Mouse (Mus musculus) megakaryocyte-erythroid progenitor cell, adult 5-6 weeks (primary cell): ENCODE results near the gene Ankrd55. TPM values are rescaled to one million over a fixed set of nuclear protein-coding genes. Genes with fewer than 3 reads are reported as not detected.

Experiments used
- ATAC-seq: replicated peaks from 2 replicates; pipeline ENCODE4 v1.8.0; 2016; ENCODE audit warnings: mild to moderate bottlenecking, inconsistent platforms; ENCODE audit not compliant: severe bottlenecking, poor library complexity, low FRiP score, low TSS enrichment
- total RNA-seq, 2 experiments: library from RNA; stranded (forward) in 1 of 2; stranded (reverse) in 1 of 2; fragments of 200-1000, 215-1000 nt in 1 of 2; fragments of >200 nt in 1 of 2; fragmentation: Nextera tagmentation in 1 of 2; gene quantifications; 2 replicates each; pipeline ENCODE4 v1.2.3; 2014 to 2017

Gene Ankrd55
- total RNA-seq, 2 experiments from 2014 or later, result not detected

DNA sequence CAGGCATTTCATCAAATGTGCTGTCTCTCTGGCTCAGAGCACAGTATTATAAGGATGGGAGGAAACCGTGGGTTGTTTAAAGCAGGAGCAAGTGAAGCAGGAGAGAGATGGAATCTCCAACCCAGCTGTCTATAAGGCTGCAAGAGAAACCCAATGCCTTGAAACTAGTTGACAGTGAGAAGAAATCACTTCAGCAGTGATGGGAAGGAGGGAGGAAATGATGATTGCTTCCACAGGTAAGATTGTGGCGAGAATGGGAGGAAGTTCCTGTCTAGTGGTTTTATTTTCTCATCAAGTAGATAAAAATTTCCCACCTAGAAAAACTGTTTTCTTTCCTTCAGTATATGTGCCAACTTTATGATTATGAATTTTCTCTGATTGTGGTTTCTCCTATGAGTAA lies 118.4 kb downstream of the Ankrd55 start:
- no peak for ATAC-seq

DNA sequence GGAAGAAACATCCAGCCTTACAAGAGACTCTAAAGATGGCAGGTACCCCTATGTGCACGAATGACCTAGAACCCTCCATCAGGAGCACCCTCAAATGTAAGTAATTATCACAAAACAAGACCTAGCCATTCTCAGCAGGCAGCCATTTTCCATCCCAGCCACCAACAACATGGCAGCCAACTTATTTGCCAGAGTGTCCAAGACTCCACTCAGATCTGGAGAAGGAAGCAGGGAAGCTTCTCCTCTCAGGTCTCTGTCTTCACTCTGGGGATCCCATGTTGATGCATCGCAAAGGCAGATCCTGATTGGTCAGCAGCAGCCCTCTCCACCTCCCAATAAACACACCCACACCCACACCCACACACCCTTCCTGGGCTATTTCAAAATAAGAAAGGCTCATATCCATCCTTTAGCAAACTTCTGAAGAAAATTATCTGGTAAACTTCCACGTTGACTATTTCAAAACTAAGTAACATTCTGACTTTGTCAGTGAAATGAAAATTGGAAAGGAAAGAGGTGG lies 119.0 kb downstream of the Ankrd55 start:
- no peak for ATAC-seq

DNA sequence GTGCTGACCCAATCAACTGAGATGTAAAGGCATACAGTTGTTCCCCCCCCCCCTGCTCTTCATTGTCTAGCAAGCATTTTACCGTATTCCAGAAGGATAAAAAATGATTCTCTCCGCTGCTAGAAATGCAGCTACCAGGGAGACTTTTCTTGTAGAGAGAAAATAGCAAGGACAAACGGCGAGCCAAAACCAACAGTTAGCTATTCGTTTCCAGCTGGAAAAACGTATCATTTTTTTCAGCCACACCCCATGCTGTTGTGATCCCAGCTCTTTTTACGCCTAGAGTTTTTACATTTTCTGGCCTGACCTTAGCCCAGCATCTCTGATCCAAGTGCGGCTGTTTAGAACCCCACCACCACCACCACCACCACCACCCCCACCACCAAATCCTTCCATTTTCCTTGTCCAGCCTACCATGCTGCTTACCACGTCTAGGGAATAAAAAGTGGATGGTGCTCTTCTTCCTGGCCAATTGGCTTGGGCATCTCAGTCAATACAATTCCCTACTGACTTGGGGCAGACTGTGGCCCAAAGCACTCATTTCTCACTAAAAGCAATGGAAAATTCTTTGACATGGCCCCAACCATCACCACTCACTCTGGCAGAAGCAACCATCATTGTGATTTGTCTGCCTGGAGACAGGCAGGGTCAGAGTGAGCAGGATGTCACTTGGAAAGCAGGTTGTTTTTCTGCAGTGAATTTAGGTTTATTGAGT lies 119.7 kb downstream of the Ankrd55 start:
- ATAC-seq, result no peak

DNA sequence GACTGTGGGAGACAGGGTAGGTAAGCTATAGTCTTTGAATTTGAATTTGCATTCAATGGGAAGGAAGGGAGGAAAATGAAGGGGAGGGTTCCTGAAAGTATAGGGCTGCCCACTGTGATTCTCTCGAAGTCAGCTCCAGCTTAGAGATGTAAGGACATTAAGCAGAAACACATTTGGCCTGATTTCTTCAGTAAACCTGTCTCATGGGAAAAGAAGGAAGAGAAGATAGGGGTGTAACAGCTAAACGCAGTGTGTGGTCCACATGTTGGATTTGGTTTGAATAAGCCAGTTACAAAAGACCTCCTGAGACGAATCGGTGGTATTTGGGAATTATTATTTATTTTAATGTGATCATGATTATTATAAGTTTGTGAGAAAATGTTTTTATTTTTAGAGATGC lies 120.5 kb downstream of the Ankrd55 start:
- ATAC-seq, result no peak

DNA sequence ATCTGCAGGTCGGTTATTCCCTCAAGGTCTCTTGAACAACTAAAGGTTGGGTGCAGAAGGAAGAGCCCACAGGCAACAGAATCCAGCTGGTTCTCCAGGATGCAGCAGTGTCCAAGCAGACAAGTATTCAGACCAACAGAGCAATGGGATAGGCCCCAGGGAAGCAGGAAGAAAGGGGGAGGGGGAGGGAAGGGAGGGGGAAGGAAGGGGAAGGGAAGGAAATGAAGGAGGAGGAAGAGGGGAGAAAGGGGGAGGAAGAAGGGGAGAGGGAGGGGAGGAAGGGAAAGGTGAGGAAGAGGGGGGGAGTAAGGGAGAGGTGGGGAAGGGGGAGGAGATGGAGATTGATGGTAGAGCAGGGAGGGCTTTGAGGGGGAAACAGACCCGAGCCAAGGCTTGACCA lies 121.1 kb downstream of the Ankrd55 start:
- ATAC-seq, result no peak

DNA sequence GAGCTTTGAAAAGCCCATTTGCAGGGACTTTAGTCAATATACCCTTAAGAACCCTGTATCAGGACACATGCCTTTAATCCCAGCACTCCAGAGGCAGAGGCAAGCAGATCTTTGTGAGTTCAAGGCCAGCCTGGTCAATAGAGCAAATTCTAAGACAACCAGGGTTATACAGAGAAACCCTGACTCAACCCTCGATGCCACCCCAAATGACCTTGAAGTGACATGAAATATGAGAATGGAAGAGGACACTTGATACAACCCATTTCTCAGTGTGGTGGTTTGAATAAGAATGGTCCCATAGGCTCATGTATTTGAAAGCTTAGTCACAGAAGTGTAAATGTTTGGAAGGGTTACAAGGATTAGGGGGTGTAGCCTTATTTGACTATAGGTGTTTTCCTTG lies 121.6 kb downstream of the Ankrd55 start:
- no peak for ATAC-seq

DNA sequence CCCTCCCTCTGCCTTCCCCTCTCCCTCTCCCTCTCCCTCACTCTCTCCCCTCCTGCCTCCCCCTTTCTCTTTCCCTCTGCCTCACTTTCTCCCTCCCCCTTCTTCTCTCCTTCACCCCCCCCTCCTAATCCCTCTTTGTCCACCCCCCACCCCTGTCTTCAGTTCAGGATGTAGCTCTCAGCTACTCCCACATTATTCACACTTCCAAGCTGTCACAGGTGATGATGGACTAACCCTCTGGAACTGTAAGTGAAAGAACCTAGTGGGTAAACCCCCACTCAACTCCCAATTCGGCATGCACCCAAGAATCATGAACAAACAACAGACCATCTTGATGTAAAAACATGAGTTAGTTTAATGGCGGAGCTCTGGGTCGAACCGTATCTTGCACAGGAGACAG lies 122.2 kb downstream of the Ankrd55 start:
- ATAC-seq, result no peak

DNA sequence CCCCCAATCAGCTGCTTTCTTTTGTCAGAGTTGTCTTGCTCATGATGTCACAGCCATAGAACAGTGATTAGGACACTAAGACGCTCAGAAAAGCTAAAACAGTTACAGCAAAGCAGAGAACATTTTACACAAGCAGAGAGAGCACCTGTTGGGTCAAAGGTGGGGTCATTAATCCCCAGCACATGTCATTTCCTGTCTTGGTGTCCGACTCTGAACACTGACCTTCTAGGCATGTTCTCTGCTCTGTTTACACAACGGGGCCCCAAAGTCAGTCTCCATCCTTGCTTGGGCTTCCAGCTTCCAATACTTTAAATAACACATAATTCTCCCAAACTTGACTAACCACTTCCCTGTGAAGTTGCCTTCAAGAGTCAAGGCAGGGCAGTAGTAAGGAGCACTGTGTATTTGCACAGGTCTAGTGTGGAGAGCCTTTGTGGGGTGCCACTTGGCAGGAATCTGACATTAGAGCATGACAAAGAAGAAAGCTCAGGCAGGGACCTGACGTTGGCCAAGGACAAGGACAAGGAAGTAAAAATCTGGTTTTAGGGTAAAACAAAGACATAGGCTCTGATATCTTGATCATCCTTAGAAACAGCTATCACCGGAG lies 123.1 kb downstream of the Ankrd55 start:
- no peak for ATAC-seq

DNA sequence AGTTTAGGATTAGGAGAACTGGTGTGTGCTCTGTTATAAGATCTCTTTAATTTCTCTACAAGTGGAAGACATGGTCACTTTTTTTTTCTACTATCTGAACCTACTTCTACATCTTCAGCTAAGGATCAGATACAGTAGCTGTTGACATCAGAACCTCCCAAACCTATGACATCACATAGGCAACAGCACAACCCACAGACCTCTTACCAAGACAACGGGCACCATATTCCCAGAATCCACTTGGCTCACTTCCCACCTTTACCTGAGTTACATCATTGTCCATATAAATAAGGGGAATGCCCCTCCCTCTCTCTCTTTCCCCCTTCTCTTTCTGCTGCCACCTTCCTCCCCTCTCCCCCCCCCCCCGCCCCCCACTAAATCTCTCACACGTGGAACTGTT lies 124.0 kb downstream of the Ankrd55 start:
- no peak for ATAC-seq

DNA sequence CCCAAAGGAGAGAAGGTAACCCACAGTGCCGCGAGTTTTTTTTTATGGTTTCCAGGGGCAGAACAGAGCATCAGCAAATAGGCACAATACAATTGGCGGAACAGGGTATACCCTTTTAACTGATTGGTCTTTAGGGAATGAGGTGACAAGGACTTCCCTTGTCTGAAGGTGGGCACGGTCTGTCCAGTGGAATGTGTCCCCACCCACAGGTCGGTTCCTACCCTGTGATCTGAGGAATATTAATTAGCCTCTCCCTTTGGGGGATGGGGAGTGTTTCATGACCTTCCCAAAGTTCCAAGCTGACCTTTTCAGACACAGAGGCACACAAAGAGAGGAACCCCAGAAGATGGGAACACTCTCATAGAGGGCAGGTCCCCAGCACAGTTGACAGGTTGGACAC lies 124.6 kb downstream of the Ankrd55 start:
- ATAC-seq, result no peak

DNA sequence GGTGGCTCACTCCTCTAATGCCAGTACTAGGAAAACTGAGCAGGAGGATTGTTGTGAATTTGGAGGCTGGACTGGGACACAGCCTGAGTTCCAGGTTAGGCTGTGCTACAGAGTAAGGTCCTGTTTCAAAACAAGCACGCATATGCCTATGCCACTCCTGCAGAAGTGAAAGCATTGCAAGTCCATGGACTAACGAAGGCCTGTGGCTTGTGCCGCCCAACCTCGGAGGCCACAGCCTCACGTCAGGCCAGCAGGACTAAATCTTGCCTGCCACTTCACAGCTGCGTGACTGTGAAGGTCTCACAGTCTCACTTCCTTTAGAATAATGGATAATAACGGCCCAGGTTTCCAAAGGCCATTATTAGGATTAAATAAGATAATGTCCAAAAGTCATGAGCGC lies 125.4 kb downstream of the Ankrd55 start:
- ATAC-seq, result no peak

DNA sequence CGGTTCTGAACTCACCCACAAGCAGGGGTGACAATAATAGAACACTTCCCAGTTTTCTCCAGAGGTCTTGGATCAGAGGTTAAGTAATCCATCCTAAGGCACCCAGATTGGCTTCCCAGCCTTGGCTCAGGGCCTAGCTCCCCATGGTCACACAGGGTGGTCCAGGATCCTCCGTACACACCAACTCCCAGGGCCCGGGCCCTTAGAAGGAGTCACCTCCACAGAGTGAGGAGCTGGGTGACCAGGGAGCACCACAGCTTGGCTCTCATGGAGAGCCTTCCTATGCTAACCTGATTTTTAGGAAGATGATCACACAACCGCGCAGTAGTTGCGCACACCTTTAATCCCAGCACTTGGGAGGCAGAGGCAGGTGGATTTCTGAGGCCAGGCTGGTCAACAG lies 127.6 kb downstream of the Ankrd55 start:
- no peak for ATAC-seq

DNA sequence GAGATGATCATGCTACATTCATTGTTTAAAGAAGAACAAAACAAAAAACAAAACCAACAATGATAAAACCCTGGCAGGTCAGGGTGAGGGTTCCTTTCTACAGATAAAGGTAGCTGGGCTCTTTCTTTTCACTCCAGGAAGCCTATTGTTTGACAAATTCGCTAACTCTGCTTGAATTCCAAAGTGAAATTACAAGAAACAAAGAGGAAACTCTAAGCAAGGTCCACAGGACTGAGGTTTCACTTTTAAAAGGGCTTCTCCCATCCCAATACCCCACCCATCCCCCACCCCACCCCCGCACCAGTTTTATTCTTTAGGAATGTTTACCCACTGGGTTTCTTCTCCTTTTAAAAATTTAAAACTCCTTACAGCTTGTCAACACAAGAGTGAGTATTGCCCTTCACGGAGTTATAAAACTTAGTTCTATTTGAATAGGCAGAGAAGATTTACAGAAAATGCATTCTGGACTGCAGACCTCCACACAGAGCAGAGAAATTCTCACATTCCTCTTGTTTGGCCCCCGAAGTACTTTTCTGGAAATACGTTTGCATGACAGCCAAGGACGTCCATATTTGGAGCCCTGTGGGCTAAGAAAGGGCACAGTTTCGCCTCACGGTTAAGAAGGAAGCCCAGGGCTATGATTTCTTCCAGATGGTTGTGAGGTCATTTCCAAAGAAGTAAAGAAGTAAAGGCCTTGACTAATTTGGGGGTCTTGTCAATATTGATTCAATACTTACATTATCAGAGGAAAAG lies 128.3 kb downstream of the Ankrd55 start:
- no peak for ATAC-seq

DNA sequence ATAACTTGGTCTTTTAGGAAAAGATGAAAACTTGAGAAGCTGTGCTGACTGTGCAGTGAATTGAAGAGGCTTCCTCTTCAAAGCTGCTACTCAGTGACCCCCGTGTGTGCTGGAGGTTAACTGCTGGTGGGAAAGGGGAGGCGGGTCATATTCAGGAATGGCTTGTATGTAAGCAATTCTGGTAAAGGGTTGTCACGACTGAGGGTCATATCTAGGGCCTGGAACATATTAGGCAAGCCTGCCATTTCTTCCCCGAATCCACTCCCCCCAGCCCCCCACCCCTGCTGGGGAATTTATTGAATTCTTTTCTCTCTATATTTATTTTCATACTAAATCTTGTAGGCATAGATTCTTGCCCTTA lies 128.9 kb downstream of the Ankrd55 start:
- no peak for ATAC-seq

DNA sequence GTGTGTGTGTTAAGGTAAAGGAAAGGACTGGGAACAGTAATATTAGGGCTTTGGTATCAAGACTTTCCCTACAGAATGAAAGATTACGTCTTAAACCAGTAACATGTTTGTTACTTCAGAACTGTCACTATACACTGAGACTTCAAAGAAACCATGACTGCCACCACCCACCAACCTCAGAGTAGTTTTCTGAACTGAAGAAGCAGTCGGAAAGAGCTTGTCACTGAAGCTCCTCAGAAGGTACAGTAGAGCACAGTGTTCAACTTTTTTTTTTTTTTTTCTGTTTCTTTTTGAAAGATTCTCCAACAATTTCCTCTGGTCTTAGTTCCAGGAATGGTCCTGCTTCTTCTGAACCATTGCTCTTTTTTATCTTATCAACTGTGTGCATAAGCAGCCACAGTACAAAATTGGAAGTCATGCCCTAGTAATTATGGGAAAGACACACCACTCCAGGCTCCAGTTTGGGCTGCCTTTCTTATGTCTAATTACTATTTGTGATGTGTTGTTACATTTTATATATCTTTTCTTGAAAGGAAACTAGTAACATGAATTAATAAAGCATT lies 129.7 kb downstream of the Ankrd55 start:
- ATAC-seq, result no peak

DNA sequence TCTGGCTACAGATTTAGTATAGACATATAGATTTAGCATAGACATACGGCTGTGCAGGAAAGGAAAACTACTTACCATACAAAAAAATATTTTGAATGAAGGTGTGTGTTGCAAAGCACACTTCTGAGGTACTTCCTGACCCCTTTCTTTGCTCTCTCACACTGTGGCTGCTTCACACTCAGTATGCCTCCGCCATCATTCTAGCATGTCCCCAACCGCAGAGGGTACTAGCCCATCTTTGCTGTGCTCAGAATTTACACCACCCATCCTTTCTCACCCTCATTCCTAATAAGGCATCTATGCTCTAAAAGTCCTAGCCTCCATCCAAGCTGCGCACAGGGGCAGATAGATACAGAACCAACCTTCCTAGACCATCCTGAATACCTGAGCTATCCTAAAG lies 130.3 kb downstream of the Ankrd55 start:
- no peak for ATAC-seq

DNA sequence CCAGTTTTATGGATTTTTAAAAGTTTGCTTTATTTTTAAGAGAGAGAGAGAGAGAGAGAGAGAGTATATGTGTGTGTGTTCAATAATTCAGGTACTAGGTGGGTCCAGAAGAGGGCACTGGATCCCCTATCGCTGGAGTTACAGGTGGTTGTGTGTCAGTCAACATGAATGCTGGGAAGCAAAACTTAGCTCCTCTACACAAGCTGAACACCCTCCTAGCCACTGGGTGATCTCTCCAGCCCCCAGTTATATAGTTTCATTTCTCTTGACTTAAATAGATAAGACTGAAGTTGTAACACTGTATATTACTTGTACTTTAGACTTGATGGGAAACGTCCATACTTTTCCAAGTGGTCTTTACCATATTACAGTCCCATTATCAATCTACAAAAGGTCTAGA lies 136.0 kb downstream of the Ankrd55 start:
- no peak for ATAC-seq

DNA sequence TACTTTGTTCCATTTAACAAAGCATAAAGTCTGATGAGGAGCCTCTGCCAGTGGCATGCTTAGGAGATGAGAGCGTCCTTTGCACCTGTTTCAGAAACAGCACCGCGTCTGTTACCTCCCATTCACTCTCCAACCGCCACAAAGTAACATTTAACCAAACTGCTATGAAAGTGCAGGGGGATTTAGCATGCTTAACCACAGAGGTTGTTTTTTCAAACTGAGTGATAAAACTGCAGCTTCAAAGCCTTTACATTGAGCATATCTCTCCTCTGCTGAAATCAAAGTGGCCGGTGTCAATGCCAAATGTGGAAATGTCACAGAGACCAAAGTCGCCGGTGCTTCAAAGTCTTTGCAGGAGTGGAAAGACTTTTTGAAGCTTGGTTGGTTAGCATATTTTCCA lies 136.4 kb downstream of the Ankrd55 start:
- no peak for ATAC-seq

DNA sequence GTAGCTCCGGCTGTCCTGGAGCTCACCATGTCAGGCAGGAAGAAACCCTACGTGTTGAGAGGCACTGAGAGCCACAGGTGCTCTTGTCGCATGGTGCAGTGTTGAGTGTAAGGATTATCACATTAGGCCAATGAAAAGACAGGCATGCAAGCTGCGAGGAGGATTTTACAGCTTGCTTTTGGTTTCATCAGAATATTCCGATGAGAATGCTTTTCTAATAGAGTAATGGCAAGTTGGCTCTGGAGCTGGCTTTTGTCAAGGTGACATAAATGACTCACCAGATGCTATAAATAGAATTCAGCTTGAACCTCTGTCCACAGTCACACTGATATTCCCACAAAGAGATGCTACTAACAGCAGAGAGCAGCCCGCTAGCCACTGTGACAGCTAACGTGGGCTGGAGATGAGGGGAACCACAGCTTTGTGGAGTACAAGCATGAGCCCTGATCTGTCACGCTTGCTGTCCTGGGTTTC lies 137.0 kb downstream of the Ankrd55 start:
- ATAC-seq, result no peak
